Mouse (Mus musculus) heart, postnatal 25 days (tissue): ENCODE data around the gene Rictor. TPM values are rescaled to one million over a fixed set of nuclear protein-coding genes. Genes with fewer than 3 reads are reported as not detected.

ENCODE experiments used
- total RNA-seq, 2 experiments: library from RNA; stranded (reverse); gene quantifications; 2 replicates each; pipeline ENCODE4 v1.2.3; 2021

Gene Rictor
- total RNA-seq, 2 experiments from 2014 or later = 12.0 to 13.7 TPM

Other genes starting within 250 kb of the Rictor start
- gene Fyb, start 185.5 kb upstream of the Rictor start, total RNA-seq = 10 to 100 TPM; 36.3 to 37.6 TPM
- 10 to 100 TPM in 1 of 2 experiments, 1 to 10 TPM in 1; 9.0 to 11.3 TPM for gene Osmr, start 166.6 kb downstream of the Rictor start, total RNA-seq